Mouse (Mus musculus): ENCODE measurements around the gene Maob. TPM values are rescaled to one million over a fixed set of nuclear protein-coding genes. Genes with fewer than 3 reads are reported as not detected.

Maob gene
- 2.3 and 2.5 TPM in 2 replicates for polyA plus RNA-seq (2011; ENCODE audit: insufficient read depth, insufficient read length, low replicate concordance, missing spikeins)

DNA sequence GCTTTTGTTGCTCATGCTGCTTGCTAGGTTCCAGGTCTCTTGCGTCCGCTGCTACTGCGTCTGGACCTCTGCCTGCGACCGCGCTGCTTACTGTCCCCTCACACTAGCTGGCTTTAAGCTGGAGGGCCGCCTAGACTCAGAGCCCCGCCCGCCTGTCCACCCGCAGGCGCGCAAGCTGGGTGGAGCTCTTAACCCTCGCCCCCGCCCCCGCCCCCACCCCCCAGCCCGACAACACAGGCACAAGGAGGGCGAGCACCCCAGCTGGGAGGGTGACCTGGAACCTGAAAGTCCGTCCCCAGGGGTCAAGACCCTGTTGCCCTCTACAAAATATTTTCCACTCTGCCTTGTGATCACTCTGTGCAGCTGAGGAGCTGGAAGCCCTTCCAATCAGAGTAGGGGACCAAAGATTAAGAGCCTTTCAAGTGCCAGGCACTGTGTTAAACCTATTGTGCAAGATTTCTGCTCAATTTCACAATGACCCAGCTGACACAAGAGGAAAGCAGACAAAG is at the start of gene Maob:
Maob (minus strand) TSS at position 106 of the 509 bp plus-strand sequence.
- Histone ChIP-seq H3K4me1 (ENCODE audit: control insufficient read depth, insufficient read depth, low read length) (no peaks in the 10 kb centered on the region), H3K4me3 (replicated peaks; ENCODE audit: control insufficient read depth, low read depth, low read length) (no peak within 1 kb of the TSS), H3K27ac (ENCODE audit: control insufficient read depth, insufficient read depth, low read depth, low read length, poor library complexity) (no peak within 1 kb of the TSS)
- 9% methylated on average over 14 of the region's 18 CpGs for WGBS
- TF ChIP-seq CTCF (IDR thresholded peaks at IDR 0.05; ENCODE audit: control insufficient read depth, insufficient read depth, low read length) (no peak), POLR2A (IDR thresholded peaks at IDR 0.05; ENCODE audit: borderline replicate concordance, control insufficient read depth, low read depth, low read length) (no peak)

- Histone ChIP-seq H3K4me3 (replicated peaks; ENCODE audit: control insufficient read depth, low read depth, low read length) (no peak overlapping the region), H3K27ac (ENCODE audit: control insufficient read depth, insufficient read depth, low read depth, low read length, poor library complexity) (no peak overlapping the region), H3K4me1 (ENCODE audit: control insufficient read depth, insufficient read depth, low read length) (no peaks in the 10 kb centered on the region)
- TF ChIP-seq CTCF (IDR thresholded peaks at IDR 0.05; ENCODE audit: control insufficient read depth, insufficient read depth, low read length) (no peak), POLR2A (IDR thresholded peaks at IDR 0.05; ENCODE audit: borderline replicate concordance, control insufficient read depth, low read depth, low read length) (no peak)
These were observed 43.1 kb upstream of the Maob start for GRCm38 (mm10) chrX:16860244-16860643.

DNA sequence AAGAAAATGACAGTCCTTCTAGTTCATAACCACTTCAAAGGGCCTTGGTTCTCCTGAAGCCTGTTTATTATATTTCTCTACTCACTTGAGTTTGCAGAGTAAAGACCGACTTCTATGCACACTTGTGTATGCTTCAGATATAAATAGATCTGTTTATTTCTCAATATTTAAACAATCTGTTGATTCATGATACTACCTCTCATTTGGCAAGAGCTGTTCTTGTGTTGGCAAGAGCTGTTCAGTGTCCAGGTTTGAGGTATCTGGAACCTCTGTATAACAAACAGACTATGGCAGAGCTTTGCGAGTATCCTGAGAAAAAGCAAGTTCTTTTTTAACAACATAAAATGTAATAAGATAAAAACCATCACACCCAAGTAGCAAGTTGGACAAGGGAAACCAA is 28.9 kb upstream of the Maob start:
- H3K4me3 ChIP-seq (replicated peaks; ENCODE audit: control insufficient read depth, low read depth, low read length), result no peak overlapping the region
- no peaks in the 10 kb centered on the region for H3K4me1 ChIP-seq (ENCODE audit: control insufficient read depth, insufficient read depth, low read length)
- no peak overlapping the region for H3K27ac ChIP-seq (ENCODE audit: control insufficient read depth, insufficient read depth, low read depth, low read length, poor library complexity)
- TF ChIP-seq POLR2A (IDR thresholded peaks at IDR 0.05; ENCODE audit: borderline replicate concordance, control insufficient read depth, low read depth, low read length), result no peak
- TF ChIP-seq CTCF (IDR thresholded peaks at IDR 0.05; ENCODE audit: control insufficient read depth, insufficient read depth, low read length), result no peak
- 89% methylated on average over 2 of the region's 2 CpGs for WGBS

DNA sequence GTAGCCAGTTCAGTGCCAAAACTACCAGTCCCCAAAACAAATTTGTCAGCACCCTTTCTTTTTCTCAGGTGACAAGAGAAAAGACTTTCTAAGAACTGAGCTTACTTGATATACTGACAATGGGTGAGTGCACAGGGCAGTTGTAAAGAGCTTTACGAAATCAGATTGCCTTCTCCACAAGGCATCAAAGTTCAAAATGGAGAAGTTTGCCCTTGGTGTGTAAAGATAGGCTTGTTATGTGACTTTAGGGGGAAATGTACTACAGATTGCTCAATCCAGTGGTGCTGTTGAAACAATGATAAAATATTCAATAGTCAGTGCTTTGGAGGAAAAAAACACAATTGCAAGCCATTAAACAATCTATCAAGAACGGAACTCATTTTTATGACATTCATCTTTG is 24.3 kb upstream of the Maob start:
- Histone ChIP-seq H3K4me3 (replicated peaks; ENCODE audit: control insufficient read depth, low read depth, low read length) (no peak overlapping the region), H3K4me1 (ENCODE audit: control insufficient read depth, insufficient read depth, low read length) (no peaks in the 10 kb centered on the region), H3K27ac (ENCODE audit: control insufficient read depth, insufficient read depth, low read depth, low read length, poor library complexity) (no peak overlapping the region)
- WGBS, result 58% methylated on average over 2 of the region's 2 CpGs
- TF ChIP-seq CTCF (IDR thresholded peaks at IDR 0.05; ENCODE audit: control insufficient read depth, insufficient read depth, low read length) (no peak), POLR2A (IDR thresholded peaks at IDR 0.05; ENCODE audit: borderline replicate concordance, control insufficient read depth, low read depth, low read length) (no peak)

DNA sequence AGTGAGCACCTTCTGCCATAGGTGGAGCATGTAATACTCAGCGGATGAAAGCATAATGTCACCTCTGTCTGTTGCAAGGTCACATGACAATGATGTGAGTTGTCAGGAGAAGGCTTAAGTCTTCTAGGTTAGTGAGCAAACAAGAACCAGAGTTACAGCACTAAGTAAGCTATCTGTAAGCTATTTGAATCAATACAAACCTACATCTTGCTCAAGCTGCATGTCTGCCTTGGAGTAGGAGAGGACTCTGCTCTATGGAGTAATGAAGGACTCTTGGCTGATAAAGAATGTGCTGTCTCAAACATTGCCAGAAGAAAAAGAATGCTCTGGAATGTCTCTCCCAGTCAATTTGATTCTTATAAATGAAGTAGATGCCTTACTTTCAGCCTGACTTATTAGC is 20.1 kb upstream of the Maob start:
- H3K4me1 ChIP-seq (ENCODE audit: control insufficient read depth, insufficient read depth, low read length), result no peaks in the 10 kb centered on the region
- no peak for TF ChIP-seq POLR2A (IDR thresholded peaks at IDR 0.05; ENCODE audit: borderline replicate concordance, control insufficient read depth, low read depth, low read length)
- no peak for TF ChIP-seq CTCF (IDR thresholded peaks at IDR 0.05; ENCODE audit: control insufficient read depth, insufficient read depth, low read length)
- WGBS, result 75% methylated on average over 1 of the region's 1 CpGs

DNA sequence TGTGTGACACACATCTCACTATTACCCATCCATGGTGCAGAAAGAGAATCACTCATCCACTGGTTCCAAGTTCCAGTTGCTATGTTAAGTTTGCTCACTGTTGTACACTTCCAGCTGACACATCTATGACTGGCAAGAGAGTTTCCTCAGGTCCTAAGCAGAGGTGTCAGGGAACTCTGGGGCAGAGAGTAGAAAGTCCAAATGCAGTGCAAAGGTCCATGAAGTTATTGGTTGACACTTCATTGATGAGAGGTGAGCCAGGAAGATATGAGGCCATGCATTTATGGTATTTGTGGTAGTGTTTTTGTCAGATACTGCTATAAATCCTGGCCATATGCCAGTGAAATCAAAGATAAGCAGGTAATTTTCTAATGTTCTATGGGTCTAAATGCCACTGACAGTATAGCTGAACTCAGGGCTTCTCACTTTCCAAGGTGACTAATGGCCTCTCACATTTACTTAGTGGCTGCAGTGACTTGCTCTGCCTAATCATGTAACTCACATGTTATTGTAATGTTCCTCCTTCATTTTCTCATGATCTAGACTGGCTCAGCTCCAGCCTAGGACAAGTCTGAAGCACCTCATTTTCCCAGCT is 19.4 kb upstream of the Maob start:
- Histone ChIP-seq H3K4me1 (ENCODE audit: control insufficient read depth, insufficient read depth, low read length) (no peaks in the 10 kb centered on the region), H3K4me3 (replicated peaks; ENCODE audit: control insufficient read depth, low read depth, low read length) (no peak overlapping the region), H3K27ac (ENCODE audit: control insufficient read depth, insufficient read depth, low read depth, low read length, poor library complexity) (no peak overlapping the region)
- TF ChIP-seq CTCF (IDR thresholded peaks at IDR 0.05; ENCODE audit: control insufficient read depth, insufficient read depth, low read length), result no peak
- no peak for TF ChIP-seq POLR2A (IDR thresholded peaks at IDR 0.05; ENCODE audit: borderline replicate concordance, control insufficient read depth, low read depth, low read length)

More for the DNA sequence above, 20.1 kb upstream of the Maob start:
- Histone ChIP-seq H3K4me3 (replicated peaks; ENCODE audit: control insufficient read depth, low read depth, low read length) (no peak overlapping the region), H3K27ac (ENCODE audit: control insufficient read depth, insufficient read depth, low read depth, low read length, poor library complexity) (no peak overlapping the region)

- Histone ChIP-seq H3K4me1 (ENCODE audit: control insufficient read depth, insufficient read depth, low read length) (no peaks in the 10 kb centered on the region), H3K27ac (ENCODE audit: control insufficient read depth, insufficient read depth, low read depth, low read length, poor library complexity) (no peak overlapping the region), H3K4me3 (replicated peaks; ENCODE audit: control insufficient read depth, low read depth, low read length) (no peak overlapping the region)
- WGBS, result 79% methylated on average over 1 of the region's 1 CpGs
- no peak for TF ChIP-seq CTCF (IDR thresholded peaks at IDR 0.05; ENCODE audit: control insufficient read depth, insufficient read depth, low read length)
- TF ChIP-seq POLR2A (IDR thresholded peaks at IDR 0.05; ENCODE audit: borderline replicate concordance, control insufficient read depth, low read depth, low read length), result no peak
These were observed 8.9 kb upstream of the Maob start for GRCm38 (mm10) chrX:16826028-16826427.

DNA sequence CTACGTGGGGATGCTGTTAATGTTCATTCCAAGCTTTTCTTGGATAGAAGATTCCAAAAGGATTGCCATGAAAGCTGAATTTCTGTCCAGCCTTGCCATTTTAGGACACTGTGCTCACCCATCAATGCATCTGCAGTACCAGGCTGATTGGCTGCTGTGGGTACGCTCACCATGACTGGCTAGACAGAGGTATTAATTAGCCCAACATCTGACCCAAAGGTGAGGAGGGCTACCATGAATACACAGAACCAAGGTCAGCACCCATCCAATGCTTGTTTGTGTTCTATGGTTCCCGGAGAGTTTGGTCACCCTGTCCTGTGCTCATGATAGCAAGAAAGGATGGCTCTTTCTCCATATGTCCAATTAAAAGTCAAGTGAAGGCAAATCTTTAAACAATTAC is 1.2 kb downstream of the Maob start:
- Histone ChIP-seq H3K27ac (ENCODE audit: control insufficient read depth, insufficient read depth, low read depth, low read length, poor library complexity) (no peak overlapping the region), H3K4me1 (ENCODE audit: control insufficient read depth, insufficient read depth, low read length) (no peaks in the 10 kb centered on the region), H3K4me3 (replicated peaks; ENCODE audit: control insufficient read depth, low read depth, low read length) (no peak overlapping the region)
- TF ChIP-seq POLR2A (IDR thresholded peaks at IDR 0.05; ENCODE audit: borderline replicate concordance, control insufficient read depth, low read depth, low read length) (no peak), CTCF (IDR thresholded peaks at IDR 0.05; ENCODE audit: control insufficient read depth, insufficient read depth, low read length) (no peak)
- WGBS, result 65% methylated on average over 3 of the region's 3 CpGs

DNA sequence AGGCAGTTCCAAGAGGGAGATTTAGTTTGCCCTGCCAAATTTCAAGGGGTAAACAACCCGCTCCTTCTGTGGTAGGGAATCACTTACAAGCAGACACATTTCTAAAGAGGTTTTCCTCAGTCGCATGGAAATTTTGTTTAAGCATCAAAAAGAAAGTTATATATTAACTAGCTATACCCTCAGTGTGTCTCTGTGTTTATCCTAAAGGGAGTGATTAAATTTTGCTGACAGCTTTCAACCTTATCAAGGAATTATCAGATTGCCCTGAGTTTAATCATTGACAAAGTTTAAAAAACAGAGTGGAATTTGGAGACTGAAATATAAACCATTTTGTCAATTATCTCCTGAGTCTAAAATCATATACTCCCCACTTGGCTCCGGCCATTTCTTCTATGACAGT is 5.1 kb downstream of the Maob start:
- no peak overlapping the region for H3K4me3 ChIP-seq (replicated peaks; ENCODE audit: control insufficient read depth, low read depth, low read length)
- H3K4me1 ChIP-seq (ENCODE audit: control insufficient read depth, insufficient read depth, low read length), result no peaks in the 10 kb centered on the region
- no peak overlapping the region for H3K27ac ChIP-seq (ENCODE audit: control insufficient read depth, insufficient read depth, low read depth, low read length, poor library complexity)
- TF ChIP-seq POLR2A (IDR thresholded peaks at IDR 0.05; ENCODE audit: borderline replicate concordance, control insufficient read depth, low read depth, low read length) (no peak), CTCF (IDR thresholded peaks at IDR 0.05; ENCODE audit: control insufficient read depth, insufficient read depth, low read length) (no peak)
- 78% methylated on average over 3 of the region's 3 CpGs for WGBS

Measured in bone marrow, adult 2 months (tissue).